Mouse (Mus musculus): Measurements from ENCODE around the gene Olfr319. TPM values are rescaled to one million over a fixed set of nuclear protein-coding genes. Genes with fewer than 3 reads are reported as not detected.
"Not testable (repeated sequence)": the region's sequence is repeated elsewhere in the genome, so short reads cannot be mapped to it uniquely, and the experiment has no call there.

Gene Olfr319
- polyA plus RNA-seq (2016; fragmentation: Nextera tagmentation; extraction: Ambion mirVana) = 0.10 TPM in 1 of 2 replicates, not detected in the other

GRCm38 (mm10) chr11:58698862-58699261, at the start of gene Olfr319:
Olfr319 (plus strand) TSS chr11:58699162.
- no peak within 1 kb of the TSS for H3K4me2 ChIP-seq
- no peak within 1 kb of the TSS for H3K4me3 ChIP-seq (replicated peaks)
- ATAC-seq (ENCODE audit: low FRiP score) = no peak
- no peaks in the 10 kb centered on the region for H3K36me3 ChIP-seq (replicated peaks)
- H3K4me1 ChIP-seq = no peaks in the 10 kb centered on the region
- H3K27me3 ChIP-seq = no peaks in the 10 kb centered on the region
- 89% methylated on average over 3 of the region's 3 CpGs for WGBS
- no peak within 1 kb of the TSS for H3K9ac ChIP-seq
- no peak within 1 kb of the TSS for H3K27ac ChIP-seq
- H3K9me3 ChIP-seq = peaks cover 9% of the 10 kb centered on the region; the same call in 1 of the 2 replicates

- no peaks in the 10 kb centered on the region for H3K9me3 ChIP-seq
- H3K27ac ChIP-seq = no peak overlapping the region
- no peaks in the 10 kb centered on the region for H3K36me3 ChIP-seq (replicated peaks)
- no peak for ATAC-seq (ENCODE audit: low FRiP score)
- H3K9ac ChIP-seq = no peak overlapping the region
- H3K4me3 ChIP-seq (replicated peaks) = no peak overlapping the region
- 91% methylated on average over 3 of the region's 3 CpGs for WGBS
- no peaks in the 10 kb centered on the region for H3K27me3 ChIP-seq
- no peaks in the 10 kb centered on the region for H3K4me1 ChIP-seq
- H3K4me2 ChIP-seq = no peak overlapping the region
Observed at GRCm38 (mm10) chr11:58655151-58655550, 43.8 kb upstream of the Olfr319 start.

GRCm38 (mm10) chr11:58658596-58658995, 40.4 kb upstream of the Olfr319 start, which contains the start of gene Olfr322:
Olfr322 (plus strand) TSS chr11:58658782.
- no peaks in the 10 kb centered on the region for H3K9me3 ChIP-seq
- no peaks in the 10 kb centered on the region for H3K27me3 ChIP-seq
- 90% methylated on average over 4 of the region's 4 CpGs for WGBS
- H3K4me3 ChIP-seq (replicated peaks) = no peak within 1 kb of the TSS
- no peaks in the 10 kb centered on the region for H3K4me1 ChIP-seq
- H3K9ac ChIP-seq = no peak within 1 kb of the TSS
- H3K4me2 ChIP-seq = no peak within 1 kb of the TSS
- no peak for ATAC-seq (ENCODE audit: low FRiP score)
- H3K36me3 ChIP-seq (replicated peaks) = no peaks in the 10 kb centered on the region
- no peak within 1 kb of the TSS for H3K27ac ChIP-seq

DNA sequence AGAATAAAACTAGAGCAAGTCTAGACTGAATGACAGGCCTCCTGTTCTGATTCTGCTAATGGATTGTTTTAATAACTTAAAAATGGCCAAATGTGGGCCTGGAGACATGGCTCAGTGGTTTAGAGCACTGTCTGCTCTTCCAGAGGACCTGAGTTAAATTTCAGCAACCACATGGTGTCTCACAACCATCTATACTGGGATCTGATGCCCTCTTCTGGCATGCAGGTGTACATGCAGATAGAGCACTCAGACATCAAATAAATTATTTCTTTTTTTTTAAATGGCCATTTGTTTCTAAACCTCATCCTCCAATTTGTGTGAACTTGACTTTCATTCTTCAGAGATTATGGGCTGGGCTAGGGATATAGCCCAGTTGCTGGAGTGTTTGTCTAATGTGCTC, 29.7 kb upstream of the Olfr319 start:
- ATAC-seq (ENCODE audit: low FRiP score) = no peak

DNA sequence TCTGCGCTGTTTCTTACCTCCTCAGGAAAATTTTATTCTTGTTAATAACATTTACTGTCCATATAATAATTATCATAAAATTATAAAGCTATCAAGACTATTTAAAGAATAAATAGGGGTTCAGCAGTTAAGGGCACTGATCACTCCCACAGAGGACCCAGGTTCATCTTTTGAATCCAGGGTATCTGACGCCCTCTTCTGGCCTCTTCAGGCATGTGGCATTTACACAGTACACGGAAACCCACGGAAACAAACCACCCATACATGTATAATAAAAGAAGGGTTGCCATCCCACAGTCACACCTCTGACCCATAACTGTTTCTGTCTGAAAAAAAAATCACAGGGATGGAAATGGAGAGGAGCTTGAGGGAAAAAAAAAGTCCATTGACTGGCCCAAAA, 27.1 kb upstream of the Olfr319 start:
- Histone ChIP-seq H3K27me3 (no peaks in the 10 kb centered on the region), H3K4me1 (no peaks in the 10 kb centered on the region), H3K4me2 (no peak overlapping the region), H3K27ac (no peak overlapping the region), H3K9me3 (no peaks in the 10 kb centered on the region), H3K4me3 (replicated peaks) (no peak overlapping the region), H3K36me3 (replicated peaks) (no peaks in the 10 kb centered on the region), H3K9ac (no peak overlapping the region)
- no peak for ATAC-seq (ENCODE audit: low FRiP score)
- 59% methylated on average over 4 of the region's 4 CpGs for whole genome bisulfite sequencing

More for the DNA sequence above, 29.7 kb upstream of the Olfr319 start:
- Histone ChIP-seq H3K9me3 (no peaks in the 10 kb centered on the region), H3K27me3 (no peaks in the 10 kb centered on the region), H3K4me3 (replicated peaks) (no peak overlapping the region), H3K4me1 (no peaks in the 10 kb centered on the region), H3K27ac (no peak overlapping the region), H3K36me3 (replicated peaks) (no peaks in the 10 kb centered on the region), H3K4me2 (no peak overlapping the region), H3K9ac (no peak overlapping the region)

GRCm38 (mm10) chr11:58680799-58681198, 18.2 kb upstream of the Olfr319 start, which contains the start of gene Olfr320:
Olfr320 (plus strand) TSS chr11:58681099.
- H3K4me2 ChIP-seq = no peak within 1 kb of the TSS
- no peaks in the 10 kb centered on the region for H3K9me3 ChIP-seq
- H3K36me3 ChIP-seq (replicated peaks) = no peaks in the 10 kb centered on the region
- WGBS = 80% methylated on average over 1 of the region's 1 CpGs
- ATAC-seq (ENCODE audit: low FRiP score) = no peak
- H3K27me3 ChIP-seq = no peaks in the 10 kb centered on the region
- no peaks in the 10 kb centered on the region for H3K4me1 ChIP-seq
- H3K4me3 ChIP-seq (replicated peaks) = no peak within 1 kb of the TSS
- H3K27ac ChIP-seq = no peak within 1 kb of the TSS
- no peak within 1 kb of the TSS for H3K9ac ChIP-seq

DNA sequence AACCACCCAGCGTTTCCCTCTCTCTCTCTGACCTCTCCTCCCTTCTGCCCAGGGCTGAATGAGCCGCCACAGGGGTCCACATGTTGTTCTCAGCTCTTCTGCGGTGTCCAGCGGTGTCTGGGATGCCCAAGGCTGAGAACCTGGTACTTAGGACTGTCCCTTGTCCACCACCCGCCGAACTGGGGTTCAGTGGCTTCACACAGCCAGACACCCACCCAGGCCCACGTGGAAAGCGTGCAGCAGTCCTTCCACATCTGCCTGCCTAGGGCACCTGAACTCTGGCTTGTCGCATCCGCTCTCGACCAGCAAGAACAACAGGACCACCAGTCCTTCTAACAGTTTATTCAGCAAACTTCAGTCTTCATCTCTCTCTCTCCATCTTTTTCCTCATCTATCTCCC, 10.1 kb downstream of the Olfr319 start:
- no peaks in the 10 kb centered on the region for H3K9me3 ChIP-seq
- H3K27me3 ChIP-seq = no peaks in the 10 kb centered on the region
- WGBS = 85% methylated on average over 11 of the region's 11 CpGs
- ATAC-seq (ENCODE audit: low FRiP score) = no peak
- H3K36me3 ChIP-seq (replicated peaks) = no peaks in the 10 kb centered on the region
- H3K4me1 ChIP-seq = no peaks in the 10 kb centered on the region
- no peak overlapping the region for H3K27ac ChIP-seq
- no peak overlapping the region for H3K4me2 ChIP-seq
- H3K9ac ChIP-seq = no peak overlapping the region
- H3K4me3 ChIP-seq (replicated peaks) = no peak overlapping the region

GRCm38 (mm10) chr11:58717723-58718122, 18.8 kb downstream of the Olfr319 start:
- not testable (repeated sequence) for H3K4me3 ChIP-seq (replicated peaks); ATAC-seq (ENCODE audit: low FRiP score); H3K4me2 ChIP-seq; H3K27me3 ChIP-seq; H3K4me1 ChIP-seq; H3K9ac ChIP-seq; H3K9me3 ChIP-seq; H3K36me3 ChIP-seq (replicated peaks); H3K27ac ChIP-seq
- WGBS = 90% methylated on average over 7 of the region's 7 CpGs

- H3K4me1 ChIP-seq = no peaks in the 10 kb centered on the region
- no peaks in the 10 kb centered on the region for H3K36me3 ChIP-seq (replicated peaks)
- H3K9ac ChIP-seq = no peak overlapping the region
- 88% methylated on average over 4 of the region's 4 CpGs for WGBS
- H3K9me3 ChIP-seq = no peaks in the 10 kb centered on the region
- no peak overlapping the region for H3K4me2 ChIP-seq
- no peak for ATAC-seq (ENCODE audit: low FRiP score)
- H3K4me3 ChIP-seq (replicated peaks) = no peak overlapping the region
- no peaks in the 10 kb centered on the region for H3K27me3 ChIP-seq
- H3K27ac ChIP-seq = no peak overlapping the region
Observed at GRCm38 (mm10) chr11:58719701-58720100, 20.7 kb downstream of the Olfr319 start.

- ATAC-seq (ENCODE audit: low FRiP score) = no peak
- no peak within 1 kb of the TSS for H3K27ac ChIP-seq
- H3K4me1 ChIP-seq = no peaks in the 10 kb centered on the region
- H3K9me3 ChIP-seq = no peaks in the 10 kb centered on the region
- H3K4me2 ChIP-seq = no peak within 1 kb of the TSS
- no peak within 1 kb of the TSS for H3K9ac ChIP-seq
- H3K36me3 ChIP-seq (replicated peaks) = no peaks in the 10 kb centered on the region
- no peaks in the 10 kb centered on the region for H3K27me3 ChIP-seq
- H3K4me3 ChIP-seq (replicated peaks) = no peak within 1 kb of the TSS
Observed at GRCm38 (mm10) chr11:58723914-58724313, 25.0 kb downstream of the Olfr319 start, which contains the start of gene Olfr318. Olfr318 (minus strand) TSS chr11:58724014.

GRCm38 (mm10) chr11:58727896-58728650, 29.1 kb downstream of the Olfr319 start:
- H3K4me1 ChIP-seq; H3K27me3 ChIP-seq; H3K36me3 ChIP-seq (replicated peaks); H3K27ac ChIP-seq; H3K9me3 ChIP-seq; H3K9ac ChIP-seq; ATAC-seq (ENCODE audit: low FRiP score); H3K4me3 ChIP-seq (replicated peaks); H3K4me2 ChIP-seq: not testable (repeated sequence)
- WGBS = 79% methylated on average over 6 of the region's 6 CpGs

- Histone ChIP-seq H3K9me3 (no peaks in the 10 kb centered on the region), H3K27ac (no peak overlapping the region), H3K4me3 (replicated peaks) (no peak overlapping the region), H3K27me3 (no peaks in the 10 kb centered on the region), H3K36me3 (replicated peaks) (no peaks in the 10 kb centered on the region), H3K4me1 (no peaks in the 10 kb centered on the region), H3K4me2 (no peak overlapping the region), H3K9ac (no peak overlapping the region)
- WGBS = 64% methylated on average over 3 of the region's 3 CpGs
- no peak for ATAC-seq (ENCODE audit: low FRiP score)
Observed at GRCm38 (mm10) chr11:58733372-58733771, 34.4 kb downstream of the Olfr319 start.

DNA sequence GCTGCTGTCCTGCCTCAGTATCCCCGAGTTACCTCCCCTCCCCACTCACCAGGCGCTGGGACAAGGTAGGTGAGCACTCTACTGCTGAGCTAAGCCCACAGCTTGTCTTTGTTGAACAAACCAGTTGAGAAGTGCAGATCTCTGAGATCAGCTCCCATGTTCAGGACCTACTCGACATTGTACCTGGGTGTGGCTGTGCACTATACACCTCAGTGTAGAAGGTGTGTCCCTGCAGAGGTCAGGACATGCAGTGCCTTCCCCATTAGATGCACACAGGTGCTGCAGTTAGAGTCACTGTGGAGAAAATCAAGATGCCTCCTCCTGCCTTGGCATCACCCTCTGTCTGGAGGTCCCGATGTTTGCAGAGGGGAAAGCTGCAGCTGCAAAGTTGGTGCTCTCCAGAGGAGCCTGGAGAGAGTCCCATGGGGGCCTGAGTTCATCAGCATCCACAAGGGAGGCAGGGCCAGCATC, 39.9 kb downstream of the Olfr319 start, which contains the start of gene Olfr317:
Gene Olfr317, minus strand, starts transcription at position 421 of the 471 bp plus-strand sequence.
- H3K4me3 ChIP-seq (replicated peaks) = no peak within 1 kb of the TSS
- no peak within 1 kb of the TSS for H3K9ac ChIP-seq
- H3K36me3 ChIP-seq (replicated peaks) = no peaks in the 10 kb centered on the region
- no peak within 1 kb of the TSS for H3K27ac ChIP-seq
- no peaks in the 10 kb centered on the region for H3K27me3 ChIP-seq
- WGBS = 69% methylated on average over 4 of the region's 4 CpGs
- ATAC-seq (ENCODE audit: low FRiP score) = no peak
- no peaks in the 10 kb centered on the region for H3K9me3 ChIP-seq
- no peak within 1 kb of the TSS for H3K4me2 ChIP-seq
- H3K4me1 ChIP-seq = no peaks in the 10 kb centered on the region

Data from forebrain, embryonic 12.5 days (tissue).